Mouse (Mus musculus): ENCODE results near the gene Emc9.

Emc9 gene

DNA sequence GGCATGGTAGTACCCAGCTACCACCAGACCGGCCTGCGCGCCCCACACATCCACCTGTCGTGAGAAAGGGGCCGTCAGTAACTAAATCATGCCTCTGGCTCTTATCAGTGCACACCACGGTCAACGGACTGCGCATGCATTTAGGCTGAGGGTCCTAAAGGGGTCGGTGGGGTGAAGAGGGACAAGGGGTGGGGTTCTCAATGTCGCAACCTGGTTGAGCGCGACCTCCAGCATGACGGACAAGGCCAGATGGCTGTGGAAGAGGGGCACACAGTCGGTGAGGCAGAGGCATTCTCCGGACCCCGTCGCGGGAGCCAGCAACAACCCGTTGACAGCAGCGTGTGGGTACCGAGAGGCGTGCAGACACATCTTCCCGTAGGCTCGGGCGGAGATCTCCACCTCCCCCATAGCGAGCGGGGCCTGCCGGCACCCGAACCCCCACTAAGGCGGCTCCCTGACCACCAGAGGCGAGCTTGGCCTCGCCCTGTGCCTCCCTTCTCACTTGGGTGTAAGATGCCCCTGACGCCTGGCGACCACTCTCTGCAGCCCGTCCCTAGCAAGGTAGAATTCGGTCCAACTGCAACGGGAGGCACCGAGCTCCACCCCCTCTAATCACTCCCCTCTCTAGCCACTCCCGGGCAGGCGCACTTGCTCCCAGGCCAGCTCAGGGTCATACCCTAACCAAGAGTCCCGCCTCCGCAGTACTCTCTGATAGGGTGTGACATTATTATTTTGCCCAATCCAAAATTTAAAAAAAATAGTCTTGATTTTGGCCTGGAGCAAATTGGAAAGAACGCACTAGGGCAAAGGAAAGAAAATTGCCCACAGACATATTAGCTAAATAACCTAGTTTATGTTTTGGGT lies at the start of gene Emc9:
Gene Emc9 (minus strand): TSS at position 601 of the 864 bp plus-strand sequence.
- DNase-seq (ENCODE audit: low spot score) = peak; percentile 58

DNA sequence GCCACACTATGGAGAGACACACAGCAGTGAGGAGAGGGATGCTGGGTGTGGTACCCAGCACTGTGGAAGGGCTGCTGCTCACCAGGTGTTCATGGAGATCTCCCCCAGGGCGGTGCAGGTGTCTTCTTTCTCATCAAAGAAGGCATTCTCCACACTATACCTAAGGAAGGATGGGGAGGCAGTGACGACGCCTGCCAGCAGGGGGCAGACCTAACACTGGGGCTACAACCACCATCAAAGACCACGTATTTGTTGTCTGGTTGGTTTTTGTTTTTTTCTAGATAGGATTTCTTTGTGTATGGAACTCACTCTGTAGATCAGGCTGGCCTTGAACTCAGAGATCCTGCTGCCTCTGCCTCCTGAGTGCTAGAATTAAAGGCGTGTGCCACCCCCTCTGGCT lies 44.2 kb upstream of the Emc9 start:
- peak; percentile 62 for DNase-seq (ENCODE audit: low spot score)

DNA sequence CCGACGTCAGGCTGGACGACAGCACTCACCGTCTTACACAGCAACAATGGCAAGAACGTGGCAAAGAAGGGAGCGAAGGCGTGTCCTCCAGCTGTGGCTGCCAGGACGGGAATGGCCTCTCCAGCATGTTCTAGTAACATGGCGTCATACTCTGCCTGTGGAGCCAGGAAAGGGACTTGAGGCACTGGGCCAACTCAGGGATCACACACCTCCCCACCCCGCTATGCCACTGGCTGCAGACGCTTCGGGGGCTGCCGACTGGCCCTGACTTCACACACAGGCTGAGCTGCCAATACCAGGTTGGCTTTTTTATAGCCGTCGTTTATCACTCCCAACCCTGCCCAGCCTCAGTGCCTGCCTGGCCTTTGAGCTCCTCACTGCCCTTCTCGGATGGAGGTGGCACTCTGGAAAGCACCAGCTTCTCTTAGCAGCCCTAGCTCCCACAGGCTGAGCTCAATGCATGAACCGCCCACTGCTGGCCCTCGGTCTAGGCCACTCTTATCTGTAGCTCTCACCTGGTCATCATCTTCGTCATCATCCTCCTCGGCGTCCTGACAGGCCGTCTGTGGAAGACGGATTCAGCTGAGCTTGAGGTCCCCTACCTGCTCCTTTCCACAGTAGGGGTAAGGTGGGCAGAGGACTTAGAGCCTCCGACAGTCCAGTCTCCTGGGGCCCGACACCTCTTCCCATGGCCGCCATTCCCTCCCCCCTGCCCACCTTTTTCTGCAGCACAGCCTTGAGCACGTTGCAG lies 43.1 kb upstream of the Emc9 start:
- no peak for DNase-seq (ENCODE audit: low spot score)

DNA sequence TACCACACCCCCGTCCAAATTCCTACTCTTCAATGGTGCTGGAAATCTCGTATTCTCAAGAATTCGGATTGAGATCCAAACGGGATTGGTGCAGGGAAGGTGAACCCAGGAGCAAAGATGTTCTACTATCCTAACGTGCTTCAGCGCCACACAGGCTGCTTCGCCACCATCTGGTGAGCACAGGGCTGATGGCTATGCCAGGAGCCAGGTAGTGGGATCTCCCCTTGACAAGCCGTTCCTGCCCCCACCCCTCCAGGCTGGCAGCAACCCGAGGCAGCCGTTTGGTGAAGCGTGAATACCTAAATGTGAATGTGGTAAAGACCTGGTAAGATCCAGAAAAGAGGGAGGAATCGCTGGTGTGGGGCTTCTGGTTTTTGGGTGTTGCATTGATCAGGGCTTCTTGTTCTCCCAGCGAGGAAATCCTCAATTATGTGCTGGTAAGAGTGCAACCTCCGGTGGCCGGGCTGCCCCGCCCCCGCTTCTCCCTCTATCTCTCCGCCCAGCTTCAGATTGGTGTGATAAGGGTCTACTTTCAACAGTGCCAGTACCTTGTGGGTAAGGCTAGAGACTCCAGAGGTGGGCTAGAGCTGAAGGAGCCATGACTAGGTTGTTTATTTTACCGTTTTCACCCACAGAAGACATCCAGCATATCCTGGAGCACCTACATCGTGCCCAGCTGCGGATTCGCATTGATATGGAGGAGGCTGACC lies 33.5 kb upstream of the Emc9 start:
- no peak for DNase-seq (ENCODE audit: low spot score)

DNA sequence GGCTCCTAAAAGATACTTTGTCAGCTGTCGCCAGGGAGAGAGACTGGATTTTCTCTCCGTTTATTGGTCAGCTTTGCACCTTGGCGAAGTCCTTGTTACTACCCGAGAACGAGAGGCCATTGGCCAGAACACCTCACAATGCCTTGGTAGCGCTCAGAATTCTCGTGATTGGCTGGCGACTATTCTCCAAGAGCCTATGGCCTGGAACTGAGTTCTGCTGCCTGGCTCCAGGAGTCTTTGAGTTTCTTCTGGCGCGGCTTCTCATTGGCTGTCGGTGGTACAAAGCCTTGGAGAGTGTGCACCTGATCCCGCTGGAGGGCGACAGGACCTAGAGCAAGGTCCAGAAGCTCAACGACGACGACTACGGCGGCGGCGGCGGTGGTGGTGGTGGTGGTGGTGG lies 32.7 kb upstream of the Emc9 start, which contains the start of gene Rec8:
Gene Rec8 (plus strand): TSS at position 216 of the 400 bp plus-strand sequence.
- no peak for DNase-seq (ENCODE audit: low spot score)

DNA sequence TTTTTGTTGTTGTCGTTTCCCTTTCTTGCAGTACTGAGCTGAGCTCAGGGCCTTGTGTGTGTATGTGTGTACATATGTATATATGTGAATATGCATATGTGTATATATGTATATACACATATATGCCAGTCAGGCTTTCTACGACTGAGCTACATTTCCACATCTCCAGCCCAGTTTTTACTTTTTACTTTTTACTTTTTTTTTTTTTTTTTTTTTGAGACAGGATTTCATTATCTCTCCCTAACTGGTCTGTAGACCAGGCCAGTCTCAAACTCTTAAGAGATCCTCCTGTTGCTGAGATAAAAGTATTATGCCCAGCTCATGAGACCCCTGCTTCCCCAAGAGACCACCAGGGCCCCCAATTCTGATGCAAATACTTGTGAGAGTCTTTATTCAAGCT lies 31.7 kb upstream of the Emc9 start:
- no peak for DNase-seq (ENCODE audit: low spot score)

DNA sequence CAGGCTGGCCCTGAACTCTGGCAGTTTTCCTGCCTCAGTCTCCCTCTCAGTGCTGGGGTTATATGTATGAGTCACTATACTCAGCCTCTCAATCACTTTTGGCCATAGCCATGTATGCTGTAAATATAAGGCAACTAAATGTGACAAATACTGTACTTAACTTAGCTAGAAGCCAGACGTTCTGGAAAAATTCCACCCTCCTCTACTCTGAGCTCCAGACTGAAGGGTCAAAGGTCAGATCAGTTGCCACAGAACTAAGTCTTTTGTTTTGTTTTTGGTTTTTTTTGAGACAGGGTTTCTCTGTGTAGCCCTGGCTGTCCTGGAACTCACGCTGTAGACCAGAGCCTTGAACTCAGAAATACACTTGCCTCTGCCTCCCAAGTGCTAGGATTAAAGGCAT lies 30.8 kb upstream of the Emc9 start:
- no peak for DNase-seq (ENCODE audit: low spot score)

DNA sequence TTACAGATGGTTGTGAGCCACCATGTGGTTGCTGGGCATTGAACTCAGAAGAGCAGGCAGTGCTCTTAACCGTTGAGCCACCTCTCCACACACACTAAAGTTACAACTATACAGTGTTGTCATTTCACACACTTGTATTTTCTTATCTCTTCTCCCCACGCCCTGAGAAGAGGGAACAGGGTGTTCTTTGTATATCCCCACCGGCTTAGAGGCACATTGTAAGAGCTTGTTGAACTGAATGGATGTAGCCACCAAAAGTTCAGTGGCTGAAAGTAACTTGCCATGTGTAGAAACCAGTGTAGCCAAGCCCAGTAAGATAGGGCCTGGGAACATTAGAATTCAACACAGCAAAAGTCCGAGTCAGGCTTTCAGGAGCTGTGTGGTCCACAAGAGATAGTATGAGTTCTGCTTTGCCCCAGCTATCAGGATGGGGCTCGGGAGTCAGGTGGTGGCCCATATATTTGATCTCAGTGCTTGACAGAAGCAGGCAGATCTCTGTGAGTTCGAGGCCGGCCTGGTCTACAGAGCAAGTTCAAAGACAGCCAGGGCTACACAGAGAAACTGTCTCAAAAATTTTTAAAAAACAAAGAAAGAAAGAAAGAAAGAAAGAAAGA lies 29.6 kb upstream of the Emc9 start:
- DNase-seq (ENCODE audit: low spot score) = no peak

DNA sequence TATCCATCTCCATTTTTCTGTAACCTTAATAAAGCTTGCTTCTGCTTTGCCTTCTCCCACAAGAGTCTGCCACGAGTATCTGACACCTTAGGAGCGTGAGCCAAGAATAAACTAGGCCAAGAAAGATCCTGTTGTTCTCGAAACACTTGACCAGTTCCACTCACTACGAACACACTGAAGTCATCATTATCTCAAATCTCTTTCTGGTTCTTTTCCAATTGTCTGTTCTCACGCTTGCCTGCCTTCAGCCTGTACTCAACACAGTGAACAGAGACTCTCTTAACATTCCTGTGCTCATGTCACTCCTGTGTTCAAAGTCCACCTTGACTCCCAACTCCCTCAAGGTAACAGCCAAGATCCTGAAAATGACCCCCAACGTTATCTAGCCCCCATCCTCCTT lies 28.2 kb upstream of the Emc9 start:
- no peak for DNase-seq (ENCODE audit: low spot score)

DNA sequence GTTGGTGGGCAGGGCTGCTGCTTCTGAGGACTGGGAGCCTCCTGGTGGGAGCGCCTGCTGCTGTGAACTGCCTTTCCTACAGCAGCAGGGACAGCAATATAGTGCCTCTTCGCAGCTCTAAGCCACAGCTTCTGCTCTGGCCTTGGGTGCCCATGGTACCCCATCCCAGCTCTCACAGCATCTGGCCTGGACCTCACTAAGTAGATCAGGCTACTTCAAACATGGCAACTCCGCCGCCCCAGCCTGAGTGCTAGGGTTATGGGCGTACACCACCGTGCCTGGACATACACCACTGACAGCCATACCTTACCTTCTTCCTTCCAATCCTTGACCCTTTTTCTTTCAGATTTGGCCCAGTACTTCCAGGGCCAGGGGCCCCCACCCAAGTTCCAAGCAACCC lies 23.2 kb upstream of the Emc9 start:
- no peak for DNase-seq (ENCODE audit: low spot score)

DNA sequence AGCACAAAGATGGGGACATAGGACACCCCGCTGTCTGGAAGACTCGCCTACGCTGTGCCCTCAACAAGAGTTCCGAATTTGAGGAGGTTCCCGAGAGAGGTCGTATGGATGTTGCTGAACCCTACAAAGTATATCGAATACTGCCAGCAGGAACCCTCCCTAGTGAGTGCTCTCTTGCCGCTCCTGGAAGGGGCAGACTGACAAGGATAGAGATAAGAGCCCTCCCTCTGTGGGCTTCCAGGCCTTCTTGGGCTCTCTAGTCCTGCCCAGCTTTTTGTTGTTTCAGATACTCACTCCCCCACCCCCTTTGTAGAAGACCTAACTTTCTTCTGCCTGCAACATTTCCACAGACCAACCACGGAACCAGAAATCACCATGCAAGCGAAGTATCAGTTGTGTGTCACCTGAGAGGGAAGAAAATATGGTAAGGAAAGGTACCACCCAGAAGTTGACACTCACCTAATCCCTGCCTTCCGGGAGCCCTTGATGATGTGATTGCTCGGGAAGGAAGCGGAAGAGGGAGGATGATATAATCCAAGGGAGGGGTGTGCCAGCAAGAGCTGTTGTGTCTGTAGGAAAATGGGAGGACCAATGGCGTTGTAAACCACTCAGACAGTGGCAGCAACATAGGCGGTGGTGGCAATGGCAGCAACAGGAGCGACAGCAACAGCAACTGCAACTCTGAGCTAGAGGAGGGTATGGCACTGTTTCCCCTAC lies 20.8 kb upstream of the Emc9 start:
- DNase-seq (ENCODE audit: low spot score) = no peak

DNA sequence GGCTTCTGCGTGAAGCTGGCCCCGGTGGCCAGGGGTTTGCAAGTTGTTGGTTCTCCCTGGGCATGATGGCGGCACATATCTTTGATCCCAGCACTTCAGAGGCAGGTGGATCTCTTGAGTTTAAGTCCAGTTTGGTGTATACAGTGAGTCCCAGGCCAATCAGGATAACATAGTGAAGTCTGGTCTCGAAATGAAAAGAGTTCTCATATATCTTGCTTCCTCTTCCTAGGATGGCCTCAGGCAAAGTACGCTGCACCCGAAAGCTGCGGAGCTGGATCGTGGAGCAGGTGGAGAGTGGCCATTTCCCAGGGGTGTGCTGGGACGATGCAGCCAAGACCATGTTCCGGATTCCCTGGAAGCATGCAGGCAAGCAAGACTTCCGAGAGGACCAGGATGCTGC lies 19.7 kb upstream of the Emc9 start:
- no peak for DNase-seq (ENCODE audit: low spot score)

DNA sequence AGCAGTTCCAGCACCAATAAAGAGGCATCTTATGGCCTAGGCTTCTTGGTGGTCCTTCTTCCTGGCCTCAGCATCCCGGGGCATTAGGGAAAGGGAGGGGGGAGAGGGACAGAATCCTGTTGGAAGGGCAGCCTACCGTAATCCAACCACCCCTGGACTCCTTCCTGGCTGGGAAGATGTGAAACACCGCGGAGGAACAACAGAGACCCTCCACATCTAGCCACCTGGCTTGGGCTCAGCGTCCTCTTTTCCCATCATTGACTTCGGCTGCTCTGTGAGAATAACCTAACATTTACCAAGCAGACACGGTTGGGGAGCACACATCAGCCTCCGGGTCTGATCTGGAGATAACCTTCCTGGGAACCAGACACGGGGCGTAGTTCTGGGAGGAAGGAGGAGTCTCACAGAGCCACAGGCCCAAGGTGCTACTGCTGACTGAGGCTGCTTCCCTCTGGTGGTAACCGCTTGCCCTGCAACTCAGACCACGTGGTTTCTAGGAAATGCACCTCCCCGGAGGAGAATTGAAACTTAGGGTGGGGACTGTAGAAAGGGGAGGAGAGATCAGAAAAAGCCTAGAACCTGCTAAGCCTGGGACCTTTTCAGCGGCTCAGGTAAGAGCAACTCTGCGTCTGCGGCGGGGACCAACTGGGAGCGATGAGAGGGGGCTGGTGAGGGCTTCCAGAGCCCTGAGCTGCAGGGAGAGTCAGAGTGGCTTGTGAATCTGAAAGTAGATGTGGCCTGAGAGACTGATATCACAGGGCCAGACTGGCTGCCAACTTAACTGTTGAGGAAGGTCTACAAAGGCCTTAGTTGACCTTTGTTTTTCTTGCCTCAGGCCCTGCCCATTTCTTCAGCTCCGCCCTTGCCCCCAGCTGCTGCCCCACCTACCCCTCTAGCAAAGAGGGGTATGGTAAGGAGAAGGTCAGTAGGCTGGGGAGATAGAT lies 18.8 kb upstream of the Emc9 start:
- DNase-seq (ENCODE audit: low spot score) = peak; percentile 90

DNA sequence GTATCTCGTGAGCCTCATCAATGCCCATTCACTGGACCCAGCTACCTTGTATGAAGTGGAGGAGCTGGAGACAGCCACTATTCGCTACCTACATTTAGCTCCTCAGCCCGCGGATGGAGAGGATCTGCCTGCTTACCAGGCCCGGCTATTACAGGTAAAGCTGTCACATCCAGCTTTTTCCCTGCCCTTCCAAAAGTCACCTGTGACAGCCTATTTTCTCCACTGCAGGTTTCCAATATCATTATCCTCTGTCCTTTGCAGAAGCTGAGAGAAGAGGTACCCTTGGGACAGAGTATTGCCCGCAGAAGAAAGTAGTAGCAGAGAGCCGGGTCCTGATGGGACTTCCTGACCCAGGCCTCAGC lies 18.1 kb upstream of the Emc9 start, which contains the start of gene Irf9:
Gene Irf9 (plus strand): TSS at position 301 of the 362 bp plus-strand sequence.
- no peak for DNase-seq (ENCODE audit: low spot score)

DNA sequence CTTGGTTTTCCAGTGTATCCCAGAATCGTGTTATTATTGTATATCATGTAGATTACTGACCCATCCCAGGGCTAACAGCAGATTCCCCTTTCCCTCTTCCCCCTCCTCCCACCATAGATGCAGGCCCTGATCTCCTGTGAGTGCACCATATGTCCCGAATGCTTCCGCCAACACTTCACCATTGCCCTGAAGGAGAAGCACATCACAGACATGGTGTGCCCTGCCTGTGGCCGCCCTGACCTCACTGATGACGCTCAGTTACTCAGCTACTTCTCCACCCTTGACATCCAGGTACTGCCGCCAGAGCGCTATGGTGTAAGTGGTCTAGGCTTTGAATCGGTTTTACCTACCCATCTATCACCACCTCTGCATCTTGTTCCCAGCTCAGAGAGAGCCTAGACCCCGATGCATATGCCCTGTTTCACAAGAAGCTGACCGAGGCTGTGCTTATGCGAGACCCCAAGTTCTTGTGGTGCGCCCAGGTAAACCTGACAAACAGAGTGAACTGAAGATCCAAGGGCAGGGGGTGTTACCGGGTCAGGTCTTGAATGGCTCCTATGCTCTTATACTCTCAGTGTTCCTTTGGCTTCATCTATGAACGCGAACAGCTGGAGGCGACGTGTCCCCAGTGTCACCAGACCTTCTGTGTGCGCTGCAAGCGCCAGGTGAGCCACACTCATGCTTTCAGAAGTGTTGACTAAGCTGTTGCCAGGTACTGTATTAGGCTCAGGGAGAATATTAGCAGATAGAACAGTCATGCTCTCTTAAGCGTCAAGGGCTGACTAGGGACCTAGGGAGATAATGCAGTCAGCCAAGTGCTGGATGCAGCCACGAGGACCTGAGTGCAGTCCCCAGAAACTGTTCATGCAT lies 13.7 kb upstream of the Emc9 start:
- no peak for DNase-seq (ENCODE audit: low spot score)

DNA sequence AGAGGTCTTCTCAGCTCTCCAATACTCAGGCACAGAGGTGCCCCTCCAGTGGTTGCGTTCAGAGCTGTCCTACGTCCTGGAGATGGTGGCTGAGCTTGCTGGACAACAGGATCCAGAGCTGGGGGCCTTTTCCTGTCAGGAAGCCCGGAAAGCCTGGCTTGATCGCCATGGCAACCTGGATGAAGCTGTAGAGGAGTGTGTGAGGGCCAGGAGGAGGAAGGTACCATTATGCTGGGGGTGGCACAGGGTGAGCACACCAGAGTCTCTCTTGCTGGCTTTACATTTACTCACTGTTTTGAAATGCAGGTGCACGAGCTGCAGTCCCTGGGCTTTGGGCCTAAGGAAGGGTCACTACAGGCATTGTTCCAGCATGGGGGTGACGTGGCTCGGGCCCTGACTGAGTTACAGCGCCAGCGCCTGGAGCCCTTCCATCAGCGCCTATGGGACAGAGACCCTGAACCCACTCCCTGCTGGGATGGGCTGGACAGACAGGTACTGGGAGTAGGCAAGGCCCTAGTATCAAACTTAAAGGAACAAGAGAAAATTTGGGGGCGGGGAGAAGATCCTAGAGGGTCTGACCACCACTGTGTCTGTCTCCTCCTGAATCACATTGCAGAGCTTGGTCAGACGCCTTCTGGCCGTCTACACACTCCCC lies 11.1 kb upstream of the Emc9 start:
- no peak for DNase-seq (ENCODE audit: low spot score)

DNA sequence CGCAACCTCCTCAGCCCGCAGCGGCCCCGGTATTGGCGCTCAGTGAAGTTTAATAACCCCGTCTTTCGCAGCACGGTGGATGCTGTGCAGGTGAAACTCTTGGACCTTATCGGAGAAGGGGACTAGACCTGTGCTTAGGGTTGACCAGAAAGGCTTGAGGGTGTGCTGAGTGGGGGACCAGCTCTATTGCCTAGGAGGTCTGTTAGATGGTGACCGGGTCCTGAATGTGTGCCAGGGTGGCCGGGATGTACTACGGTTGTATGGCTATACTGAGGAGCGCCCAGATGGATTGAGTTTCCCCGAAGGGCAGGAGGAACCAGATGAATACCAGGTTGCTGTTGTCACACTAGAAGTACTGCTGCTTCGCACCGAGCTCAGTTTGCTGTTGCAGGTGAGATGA lies 7.1 kb upstream of the Emc9 start:
- DNase-seq (ENCODE audit: low spot score) = no peak

DNA sequence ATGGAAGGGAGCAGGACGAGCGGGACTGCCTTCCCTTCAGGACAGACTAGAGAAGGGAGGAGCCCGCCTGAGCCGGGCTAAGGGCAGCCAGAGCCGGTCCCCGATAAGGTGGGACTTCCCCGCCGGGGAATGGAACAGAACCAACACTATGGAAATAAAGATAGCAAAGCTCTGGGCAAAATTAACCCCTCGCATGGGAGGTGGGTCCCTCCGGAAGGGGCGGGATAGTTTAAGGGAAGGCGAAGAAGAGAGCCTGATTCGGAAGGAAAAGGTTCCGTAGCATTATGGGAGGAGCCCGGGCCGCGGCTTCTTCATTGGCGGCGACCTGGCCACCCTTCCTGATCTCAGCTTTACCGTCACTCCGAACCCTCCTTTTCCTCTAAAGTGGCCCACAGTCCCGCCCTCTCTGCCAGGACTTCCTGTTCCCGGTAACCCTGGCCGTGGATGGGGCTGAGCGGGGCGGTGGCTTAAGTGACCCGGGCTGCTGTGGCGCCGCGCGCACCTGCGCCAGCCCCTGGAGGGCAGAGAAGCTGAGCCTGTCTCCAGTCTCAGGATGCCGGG lies 6.3 kb upstream of the Emc9 start, which contains the start of gene Rnf31:
Gene Rnf31 (plus strand): TSS at position 378 of the 561 bp plus-strand sequence.
- peak; percentile 94 for DNase-seq (ENCODE audit: low spot score)

Measured in retina, embryonic 14.5 days (tissue).